Mouse (Mus musculus): ENCODE measurements at regions not wholly inside any gene's neighbourhood (a gene's known extent, or its start where the extent isn't known, plus 50 kb on each side); places are given as distances from the start of the nearest gene placed in this dataset.

- DNase-seq: no peak
These were observed 60.0 kb upstream of the Gpr141 start for GRCm38 (mm10) chr13:19883896-19884658.

DNA sequence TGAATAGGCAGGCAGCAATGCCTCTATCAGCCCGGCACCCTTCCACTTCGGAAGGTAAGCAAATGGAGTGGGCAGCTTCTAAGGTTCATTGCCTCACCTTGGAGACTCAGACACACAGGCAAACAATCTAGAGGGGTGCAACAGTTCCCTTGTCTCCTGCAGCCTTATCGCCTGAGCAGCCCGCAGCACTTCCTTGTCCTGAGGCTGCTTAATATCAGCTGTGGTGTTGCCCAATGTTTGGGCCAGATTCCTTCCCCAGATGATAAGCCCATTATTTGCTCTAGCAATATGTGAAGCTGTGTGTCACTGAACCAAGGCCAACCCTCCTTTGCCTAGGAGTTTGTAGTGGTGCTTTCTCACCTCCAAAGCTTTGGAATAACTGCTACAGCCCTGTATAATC lies 58.8 kb upstream of the Gpr141 start:
- DNase-seq: no peak

- no peak for DNase-seq
These were observed 57.7 kb upstream of the Gpr141 start for GRCm38 (mm10) chr13:19881772-19882171.

GRCm38 (mm10) chr13:19874621-19875249 lies 50.7 kb upstream of the Gpr141 start:
- no peak for DNase-seq

Measured in cerebellum, postnatal 36 days (tissue).